Mouse (Mus musculus): ENCODE data around the gene Pcyt2.

DNA sequence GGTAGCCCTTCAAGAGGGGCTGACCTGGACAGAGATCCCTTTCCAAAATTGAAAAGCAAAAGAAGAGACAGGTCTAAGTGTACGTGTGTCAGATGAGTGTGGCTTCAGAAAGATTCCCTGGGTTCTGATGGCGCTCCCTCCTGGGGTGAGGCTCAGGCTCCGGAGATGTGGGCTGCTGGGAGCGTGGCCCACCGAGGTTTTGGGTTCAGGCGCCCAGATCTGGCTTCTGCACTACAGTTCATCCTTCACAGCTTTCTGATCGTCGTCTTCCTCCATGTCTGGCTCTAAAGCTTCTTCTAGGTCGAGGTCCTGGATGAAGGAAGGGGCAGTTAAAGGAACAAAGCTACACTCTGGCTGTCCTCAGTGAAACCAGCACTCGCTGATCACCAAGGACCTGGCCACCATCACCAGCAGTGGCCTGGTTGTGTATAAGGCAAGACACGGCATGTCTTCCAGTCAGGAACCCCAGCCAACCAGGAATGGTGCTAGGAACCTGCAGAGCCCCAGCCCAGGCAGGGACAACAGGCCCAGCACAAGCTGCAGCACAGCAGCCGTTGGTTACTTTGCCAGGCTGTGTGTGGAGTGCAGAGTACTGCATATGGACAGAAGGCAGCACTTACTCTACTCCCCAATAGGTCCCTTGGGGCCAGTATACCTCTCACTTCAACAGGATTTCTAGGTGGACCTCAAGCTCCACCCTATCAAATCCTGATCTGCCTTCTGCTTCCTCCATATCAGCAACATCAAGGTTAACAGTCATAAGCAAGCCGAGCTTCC is 56.6 kb downstream of the Pcyt2 start:
- TF ChIP-seq CTCF (IDR thresholded peaks at IDR 0.05; ENCODE audit: control insufficient read depth, insufficient read depth, insufficient read length) = no peak
- no peak for TF ChIP-seq CEBPB (IDR thresholded peaks at IDR 0.05; ENCODE audit: low read depth)
- no peak for TF ChIP-seq MYOD1 (IDR thresholded peaks at IDR 0.05; ENCODE audit: control insufficient read depth, insufficient read length, low read depth)
- TF ChIP-seq MAX (IDR thresholded peaks at IDR 0.05) = no peak
- no peak for TF ChIP-seq USF1 (IDR thresholded peaks at IDR 0.05; ENCODE audit: low read depth)
- TF ChIP-seq FOSL1 (IDR thresholded peaks at IDR 0.05; ENCODE audit: insufficient read depth, low read length, poor library complexity, severe bottlenecking) = no peak

All from C2C12 (cell line).